Comparison of ENCODE assay signal across 13 mouse cellular contexts in genomic region chr12:99939179-99939578, GRCm38 (mm10). TPM values are rescaled to one million over a fixed set of nuclear protein-coding genes. Genes with fewer than 3 reads are reported as not detected.
"Had no signal": no experiment of that assay in that cellular context is flagged by ENCODE, and none has a peak within 500 bp of the region (broad histone marks: within the 10 kb centered on the region; RNA-seq: fewer than 3 reads in every experiment).

No protein-coding gene starts in this region.

- H3K9me3 ChIP-seq: liver, embryonic 13.5 days; stomach, embryonic 15.5 days had no signal

- H3K4me1 ChIP-seq: stomach, embryonic 15.5 days had no signal

- H3K27ac ChIP-seq: hindbrain, postnatal 0 days; kidney, postnatal 0 days; layer of hippocampus, adult 2 months; liver, embryonic 13.5 days; stomach, embryonic 15.5 days had no signal

- H3K9ac ChIP-seq: liver, embryonic 13.5 days; stomach, embryonic 15.5 days had no signal

- H3K36me3 ChIP-seq: stomach, embryonic 15.5 days had no signal

- DNase-seq: kidney, adult 18-20 months; layer of hippocampus, adult 9-11 months; liver, embryonic 13.5 days; spleen, adult 18-20 months; thymus, postnatal 25 days had no signal

- H3K27me3 ChIP-seq: liver, embryonic 13.5 days; stomach, embryonic 15.5 days had no signal

- H3K4me3 ChIP-seq: layer of hippocampus, adult 2 months; liver, embryonic 13.5 days; stomach, embryonic 15.5 days had no signal

- H3K4me2 ChIP-seq: liver, embryonic 13.5 days; midbrain, embryonic 11.5 days; stomach, embryonic 15.5 days had no signal

- ATAC-seq: hindbrain, postnatal 0 days; inflammation-experienced regulatory T-cells, adult 6 months; intestine, embryonic 16.5 days; midbrain, embryonic 16.5 days had no signal

RNA-seq across cellular contexts. Expression of gene Kcnk13, which starts 25.1 kb away (rescaled TPM):
- polyA plus RNA-seq: inflammation-experienced regulatory T-cells, adult 6 months had no signal
